Mouse (Mus musculus) testis, adult 2 months (tissue): ENCODE measurements around the gene Mapk6.

ENCODE experiments used
- CTCF ChIP-seq: fragments of 200-500 bp; IDR thresholded peaks from 2 replicates; pipeline ENCODE4 v1.5.1; 2012; ENCODE audit warnings: low read depth, mild to moderate bottlenecking, inconsistent platforms, low read length, moderate library complexity; ENCODE audit not compliant: control insufficient read depth, insufficient read depth, insufficient replicate concordance
- POLR2A ChIP-seq: fragments of 200-500 bp; IDR thresholded peaks from 2 replicates; pipeline ENCODE4 v1.6.1; 2012; ENCODE audit warnings: low read depth, mild to moderate bottlenecking, inconsistent platforms, low read length, moderate library complexity; ENCODE audit not compliant: control insufficient read depth

GRCm38 (mm10) chr9:75406121-75406520 lies 3.7 kb downstream of the Mapk6 start:
- no peak for TF ChIP-seq POLR2A
- TF ChIP-seq CTCF = no peak
